Mouse (Mus musculus) liver, embryonic 14.5 days (tissue): ENCODE data around the gene 4930404N11Rik.

Source experiments
- CTCF ChIP-seq: IDR thresholded peaks from 2 replicates; pipeline ENCODE4 v1.5.1; 2016; ENCODE audit warnings: antibody characterized with exemption, low read depth, control low read depth
- EP300 ChIP-seq: IDR thresholded peaks from 2 replicates; pipeline ENCODE4 v1.6.1; 2016; ENCODE audit warnings: antibody characterized with exemption, low read depth

DNA sequence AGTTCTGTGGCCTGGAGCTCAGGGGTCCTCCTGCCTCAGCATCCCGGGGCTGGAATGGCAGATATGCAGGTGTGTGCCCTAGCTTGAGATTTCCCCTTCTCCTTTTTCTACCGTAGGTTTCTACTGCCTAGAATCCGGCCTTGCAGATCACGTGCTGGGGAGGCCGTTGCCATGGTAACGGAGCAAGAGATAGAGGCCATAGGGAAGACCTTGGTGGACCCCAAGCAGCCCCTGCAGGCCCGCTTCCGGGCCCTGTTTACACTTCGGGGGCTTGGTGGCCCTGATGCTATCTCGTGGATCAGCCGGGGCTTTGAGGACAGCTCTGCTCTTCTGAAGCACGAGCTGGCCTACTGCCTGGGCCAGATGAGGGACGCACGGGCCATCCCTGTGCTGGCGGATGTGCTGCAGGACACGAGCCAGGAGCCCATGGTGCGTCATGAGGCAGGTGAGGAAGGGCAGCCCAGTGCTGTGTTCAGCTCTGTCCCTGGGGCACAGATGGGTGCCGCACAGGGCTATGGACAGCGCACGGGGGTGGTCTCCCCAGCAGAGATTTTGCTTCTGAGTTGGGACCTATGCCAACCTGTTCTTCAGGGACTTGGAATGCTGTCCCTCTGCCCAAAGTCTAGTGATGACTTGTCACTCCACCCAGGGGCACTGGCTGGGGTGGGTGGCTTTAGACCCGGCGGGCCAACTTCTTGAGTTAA is 20.1 kb upstream of the 4930404N11Rik start:
- TF ChIP-seq EP300 (no peak), CTCF (no peak)
